Mouse (Mus musculus) CD8-positive naive resting alpha-beta T cell, adult 2 months (primary cell): ENCODE results near the gene Fam171a2.
A peak's percentile ranks its signal among the peaks of the same experiment; 100 is the strongest.

Experiments
- DNase-seq, 2 experiments: peaks; one replicate each; pipeline ENCODE4 v3.0.0; 2022; ENCODE audit warnings: low read depth in 2 of 2, low spot score in 2 of 2

The Fam171a2 gene

DNA sequence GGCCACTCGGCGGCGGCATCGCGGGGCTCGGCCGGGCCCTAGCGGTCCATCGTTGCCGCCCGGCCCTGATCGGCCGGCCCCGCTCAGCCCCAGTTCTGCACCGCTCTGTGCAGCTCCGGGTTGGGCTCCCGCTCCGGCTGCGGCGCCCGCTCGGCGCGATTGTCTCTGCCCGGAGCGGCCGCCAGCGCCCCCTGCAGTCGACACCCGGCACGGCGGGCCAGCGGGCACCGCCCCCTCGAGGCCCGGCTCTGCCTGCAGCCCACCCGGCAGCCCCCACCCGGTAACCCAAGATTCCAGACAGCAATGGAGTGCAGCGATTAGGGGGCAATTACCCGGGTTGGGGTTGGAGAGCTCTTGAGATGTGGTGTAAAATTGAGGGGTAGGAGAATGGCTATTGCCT is at the start of gene Fam171a2:
TSS of gene Fam171a2 (minus strand) at position 186 of the 400 bp plus-strand sequence.
- peak; percentile 63 to 80 for DNase-seq

DNA sequence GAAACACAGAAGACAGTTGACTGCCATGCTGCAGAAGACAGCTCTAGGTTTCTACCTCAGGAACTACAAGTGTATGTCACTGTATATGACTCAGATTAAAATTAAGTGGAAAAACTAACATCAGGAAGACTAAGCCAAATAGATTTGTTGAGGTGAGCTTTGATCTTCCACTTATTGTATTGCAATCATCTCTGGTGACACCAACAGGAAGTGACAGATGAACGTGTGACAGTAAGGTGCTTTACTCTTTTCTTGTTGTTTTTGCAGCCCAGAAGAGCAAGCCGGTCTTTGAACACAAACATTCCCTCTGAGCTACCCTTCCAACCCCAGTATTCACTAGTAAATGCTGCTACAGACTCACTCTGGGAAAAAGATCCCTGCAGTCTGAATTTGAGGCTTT is 49.2 kb upstream of the Fam171a2 start:
- no peak for DNase-seq

DNA sequence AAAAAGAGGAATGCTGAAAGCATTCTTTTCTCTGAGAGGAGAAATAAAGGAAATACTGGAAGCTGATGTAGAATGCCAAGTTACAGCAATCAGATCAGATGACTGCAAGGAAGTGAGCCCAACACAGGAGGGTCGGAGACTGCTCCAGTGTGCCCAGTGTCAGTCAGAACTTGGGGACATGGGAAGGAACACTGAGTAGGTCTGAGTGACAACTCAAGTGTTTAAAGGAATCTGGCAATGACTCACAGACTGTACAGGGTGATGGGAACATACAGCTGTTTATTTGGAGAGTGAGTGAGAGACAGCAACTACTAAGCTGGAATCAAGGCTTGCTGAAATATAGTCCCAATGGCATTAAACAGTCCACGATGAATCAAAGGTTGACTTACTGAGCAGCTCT is 48.7 kb upstream of the Fam171a2 start:
- DNase-seq: no peak

DNA sequence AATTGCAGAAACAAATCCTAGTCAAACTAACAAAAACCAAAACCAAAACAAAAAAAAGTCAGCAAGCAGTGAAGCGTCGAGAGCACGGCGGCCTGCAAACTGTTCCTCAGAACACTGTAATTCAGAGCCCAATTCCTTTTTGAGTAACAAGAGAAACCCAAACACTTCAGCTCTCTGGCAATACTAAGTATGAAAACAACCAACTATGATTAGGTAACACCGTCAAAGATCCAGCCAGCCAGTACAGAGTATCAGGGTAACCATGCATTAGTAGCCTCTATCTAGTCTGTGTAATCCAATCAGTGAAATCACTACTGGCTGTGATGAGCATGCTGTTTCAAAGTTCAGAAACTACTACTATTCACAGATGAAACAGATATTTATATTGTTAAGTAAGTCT is 48.3 kb upstream of the Fam171a2 start:
- DNase-seq: no peak

DNA sequence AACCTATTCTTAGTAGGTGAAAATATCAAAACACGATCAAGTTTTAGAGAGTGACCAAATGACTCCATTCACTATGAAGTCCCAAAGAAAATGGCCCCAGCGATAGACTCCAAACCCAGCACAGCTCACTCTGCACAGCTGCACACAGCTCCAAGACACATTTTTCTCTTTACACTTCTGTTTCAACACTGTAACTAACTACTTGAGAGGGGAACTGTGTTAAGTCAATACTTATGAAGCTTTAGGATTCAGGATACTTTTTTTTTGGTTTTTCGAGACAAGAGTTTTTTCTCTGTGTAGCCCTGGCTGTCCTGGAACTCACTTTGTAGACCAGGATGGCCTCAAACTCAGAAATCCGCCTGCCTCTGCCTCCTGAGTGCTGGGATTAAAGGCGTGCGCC is 47.6 kb upstream of the Fam171a2 start:
- DNase-seq: no peak

DNA sequence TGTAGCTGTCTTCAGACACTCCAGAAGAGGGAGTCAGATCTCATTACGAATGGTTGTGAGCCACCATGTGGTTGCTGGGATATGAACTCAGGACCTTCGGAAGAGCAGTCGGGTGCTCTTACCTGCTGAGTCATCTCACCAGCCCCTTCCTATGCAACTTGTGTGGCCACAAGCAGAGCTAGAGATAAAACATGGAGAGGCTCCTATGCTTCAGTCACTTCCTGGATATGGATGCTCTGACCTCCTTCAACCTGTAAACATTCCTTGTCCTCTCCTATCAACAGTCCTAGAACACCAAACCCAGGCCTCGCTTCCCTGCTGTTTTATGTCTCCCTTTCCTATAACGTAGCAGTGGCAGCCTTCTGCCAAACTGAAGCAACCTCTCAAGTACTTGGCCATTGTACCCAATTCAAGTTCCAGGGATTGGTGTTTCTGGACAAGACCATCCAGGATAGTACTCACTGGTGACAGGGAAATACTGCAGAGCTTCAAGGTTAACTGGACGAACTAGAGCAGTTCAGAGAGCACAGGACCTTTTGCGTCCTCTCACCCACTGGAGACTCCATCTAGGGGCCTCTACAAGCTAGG is 46.7 kb upstream of the Fam171a2 start:
- no peak for DNase-seq

DNA sequence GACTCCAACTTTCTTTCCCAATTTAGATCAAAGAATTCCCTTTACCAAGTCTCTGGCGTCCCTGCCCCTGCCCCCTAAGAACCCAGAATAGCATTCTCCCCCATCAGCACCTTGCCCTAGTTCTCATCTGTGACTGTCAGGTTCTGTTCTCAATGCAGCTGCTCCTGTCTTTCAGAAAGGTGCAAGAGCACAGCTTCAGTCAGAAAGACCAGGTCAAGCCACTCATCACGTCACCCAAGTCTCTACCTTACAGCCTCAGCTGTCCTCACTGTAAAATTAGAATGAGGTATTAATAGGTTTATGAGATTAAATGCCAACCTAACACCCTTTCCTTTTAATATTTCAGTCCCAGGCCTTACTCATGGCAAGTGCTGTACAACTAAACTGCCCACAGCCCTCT is 45.8 kb upstream of the Fam171a2 start:
- DNase-seq: no peak

DNA sequence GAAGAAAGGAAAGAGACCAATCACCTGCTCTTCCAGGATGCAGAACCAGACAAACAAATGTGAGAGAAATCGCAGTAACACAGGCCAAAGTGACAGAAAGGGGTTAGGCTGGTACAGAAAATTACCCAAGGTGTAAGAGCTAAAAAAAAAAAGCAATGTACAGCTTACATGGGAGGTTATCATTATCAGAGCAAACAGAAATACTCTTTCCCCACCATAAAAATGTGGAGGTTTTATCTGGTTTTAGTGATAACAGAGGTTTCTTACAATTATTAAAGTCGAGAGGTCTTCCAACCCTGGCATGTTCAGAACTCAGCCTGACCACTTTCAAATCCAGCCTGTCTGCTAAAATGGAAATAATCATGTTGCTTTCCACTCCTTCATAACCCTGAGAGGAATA is 40.4 kb upstream of the Fam171a2 start:
- DNase-seq: no peak

DNA sequence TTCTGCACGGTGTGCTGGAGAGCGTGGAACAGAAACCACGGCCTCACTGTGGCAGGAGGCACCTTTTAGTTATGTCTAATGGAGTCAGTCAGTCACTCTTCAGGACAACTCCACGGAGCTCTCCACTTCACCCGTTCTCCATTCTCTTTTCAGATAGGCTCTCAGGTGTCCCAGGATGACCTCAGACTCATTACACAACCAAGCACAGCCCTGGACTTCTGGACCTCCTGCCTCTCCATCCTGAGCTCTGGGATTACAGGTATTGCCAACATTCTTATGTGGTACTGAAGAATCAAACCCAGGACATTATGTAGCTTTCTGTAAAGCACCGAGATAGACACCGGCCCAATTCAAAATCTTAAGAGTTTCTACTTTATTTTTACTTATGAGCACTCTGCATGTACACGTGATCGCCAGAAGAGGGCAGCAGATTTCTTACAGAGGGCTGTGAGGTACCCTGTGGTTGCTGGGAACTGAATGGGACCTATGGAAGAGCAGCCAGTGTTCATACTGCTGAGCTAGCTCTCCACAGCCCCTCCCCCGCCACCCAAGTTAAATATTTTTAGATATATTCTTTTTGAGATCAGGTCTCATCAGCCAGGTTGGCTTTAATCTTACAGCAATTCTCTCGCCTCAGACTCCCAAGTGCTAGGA is 39.4 kb upstream of the Fam171a2 start:
- DNase-seq: peak in 1 of 2 experiments; percentile 35

DNA sequence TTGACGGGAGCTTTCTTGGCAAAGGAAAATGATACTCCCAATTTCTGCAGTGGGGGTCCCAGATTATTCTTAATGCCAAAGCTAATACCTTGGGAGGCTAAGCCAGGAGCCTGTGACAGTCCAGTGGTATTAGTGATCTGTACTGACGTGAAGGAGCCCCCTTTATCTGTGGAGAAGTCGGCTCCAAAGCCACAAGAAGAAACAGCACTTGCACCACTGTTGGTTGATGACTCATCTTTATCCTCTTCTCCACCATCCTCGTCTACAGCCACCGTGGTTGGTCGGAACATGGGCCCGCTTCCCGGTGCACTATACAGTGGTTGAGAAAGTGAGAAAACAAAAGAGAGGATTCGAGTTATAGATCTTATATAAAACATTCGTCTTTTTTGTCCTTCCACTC is 34.3 kb upstream of the Fam171a2 start:
- no peak for DNase-seq

DNA sequence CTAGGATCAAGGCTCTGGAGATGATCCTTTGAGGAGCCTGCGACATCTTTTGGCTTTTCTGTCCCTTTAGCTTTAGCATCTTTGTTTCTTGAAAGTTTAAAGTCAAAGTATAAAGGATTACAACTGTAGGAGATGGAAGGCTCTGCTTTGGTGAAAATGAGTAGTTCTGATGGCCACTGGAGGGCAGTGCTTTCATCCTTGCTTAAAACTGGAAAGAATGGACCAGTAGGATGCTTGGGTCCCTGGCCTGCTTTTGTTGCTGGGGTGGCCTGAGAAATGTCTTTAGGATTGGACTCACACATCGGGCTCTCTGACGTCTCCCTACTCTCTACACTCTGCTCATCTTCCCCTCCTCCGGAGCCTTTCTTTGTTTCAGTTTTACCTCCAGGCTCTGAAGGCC is 33.4 kb upstream of the Fam171a2 start:
- DNase-seq: no peak

DNA sequence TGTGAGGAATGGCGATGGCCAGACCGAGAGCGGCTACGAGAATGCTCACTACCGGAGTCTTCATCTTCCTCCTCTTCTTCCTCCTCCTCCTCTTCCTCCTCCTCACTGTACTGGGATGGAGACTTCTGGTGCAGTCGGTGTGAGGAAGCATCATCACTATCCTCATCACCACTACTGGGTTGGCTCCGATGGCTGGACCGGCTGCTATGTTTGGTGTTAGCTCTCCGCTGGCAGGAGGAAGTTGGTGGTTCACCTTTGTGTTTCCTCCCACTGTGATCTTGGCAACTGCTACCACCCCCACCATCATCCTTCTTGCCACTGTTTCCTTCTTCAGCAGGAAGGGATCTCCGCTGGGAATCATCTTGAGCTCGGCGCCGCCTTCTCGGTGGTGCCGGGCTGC is 32.6 kb upstream of the Fam171a2 start:
- DNase-seq: no peak

DNA sequence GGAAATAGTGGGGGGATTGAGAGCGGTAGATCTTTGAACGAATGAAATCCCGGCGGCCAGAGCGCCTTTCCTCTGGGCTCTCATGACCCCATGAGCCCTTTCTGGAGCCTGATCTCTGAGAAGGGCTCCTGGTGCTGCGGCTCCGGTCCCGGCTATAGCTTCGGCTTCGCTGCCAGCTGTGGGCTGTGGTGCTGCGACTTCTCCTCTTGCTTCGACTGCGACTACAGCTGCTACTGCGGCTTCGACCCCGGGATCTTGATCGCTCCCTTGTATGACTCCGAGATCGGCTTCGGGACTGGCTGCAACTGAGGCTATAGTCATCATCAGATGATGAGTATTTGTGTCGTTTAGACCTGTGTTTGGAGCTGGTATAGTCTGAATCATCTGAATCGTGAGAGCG is 32.1 kb upstream of the Fam171a2 start:
- no peak for DNase-seq

DNA sequence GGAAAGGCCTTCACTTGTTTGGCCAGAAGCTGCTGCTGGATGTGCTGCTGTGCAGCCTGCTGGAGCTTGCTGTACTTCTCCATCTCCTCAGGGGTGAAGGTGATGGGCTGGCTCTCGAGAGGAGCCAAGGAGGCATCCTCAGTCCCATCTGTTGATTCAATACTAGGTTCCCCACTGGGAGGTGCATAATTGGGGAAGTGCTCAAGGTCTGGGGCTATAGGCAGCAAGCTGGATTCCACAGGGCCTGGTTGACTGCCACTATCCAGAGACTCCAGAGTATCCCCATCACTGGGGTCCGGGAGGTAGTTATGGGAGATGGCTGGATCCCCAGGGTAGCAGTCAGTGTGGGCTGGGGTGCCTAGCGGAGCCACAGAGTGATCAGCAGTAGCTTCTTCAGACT is 31.2 kb upstream of the Fam171a2 start:
- no peak for DNase-seq

DNA sequence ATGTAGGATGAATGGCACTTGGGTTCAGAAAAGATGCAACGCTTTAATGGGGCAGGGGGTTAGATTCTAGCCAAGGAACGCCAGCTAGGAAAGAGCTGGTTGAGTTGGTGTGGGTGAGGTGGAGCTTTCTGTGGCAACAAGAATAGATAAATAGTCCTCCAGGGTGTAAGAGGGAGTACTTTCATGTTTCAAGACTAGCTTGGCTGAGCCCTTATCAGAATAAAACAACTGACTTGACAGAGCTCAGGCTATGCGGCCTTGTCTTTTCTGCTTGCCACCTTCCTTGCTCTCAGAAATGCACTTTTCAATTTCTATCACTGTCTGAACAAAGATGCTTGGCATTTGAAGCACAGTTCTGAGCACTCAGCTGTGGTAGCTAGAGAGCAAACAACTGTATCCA is 27.5 kb upstream of the Fam171a2 start:
- no peak for DNase-seq

DNA sequence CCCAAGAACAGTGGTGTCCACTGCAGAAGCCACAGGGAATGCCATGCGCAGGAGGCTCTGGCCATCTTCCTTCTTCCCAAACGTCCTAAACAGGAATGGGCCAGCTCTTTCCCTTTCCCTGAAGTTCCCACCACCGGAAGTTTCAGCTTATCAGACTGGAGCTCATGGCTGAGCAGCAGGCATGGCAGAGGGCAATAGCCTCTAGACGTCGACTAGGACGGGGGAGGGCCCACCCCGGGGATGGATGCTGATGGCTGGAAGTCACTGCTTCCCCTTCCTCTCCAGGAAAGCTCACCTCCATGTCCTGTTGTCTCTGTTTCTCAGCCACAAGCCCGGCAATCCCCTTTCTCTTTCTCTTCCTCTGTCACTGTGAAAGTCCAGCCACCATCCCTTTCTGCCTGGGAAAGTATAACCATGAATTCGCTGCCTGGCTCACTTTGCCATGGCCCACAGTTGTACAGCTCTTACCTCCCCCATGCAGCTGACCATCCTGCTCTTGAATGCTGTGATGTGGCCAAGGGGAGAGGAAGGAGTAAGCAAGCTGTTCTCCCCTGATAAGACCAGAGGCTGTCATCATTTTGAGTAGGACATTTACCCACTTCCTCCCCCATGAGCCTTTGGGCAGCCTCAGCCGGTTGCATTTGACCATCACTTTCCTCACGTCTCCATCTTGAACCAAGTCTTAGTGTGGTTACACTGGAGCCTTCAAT is 22.3 kb upstream of the Fam171a2 start, which contains the start of gene Itga2b:
TSS of gene Itga2b (minus strand) at position 475 of the 710 bp plus-strand sequence.
- no peak for DNase-seq

DNA sequence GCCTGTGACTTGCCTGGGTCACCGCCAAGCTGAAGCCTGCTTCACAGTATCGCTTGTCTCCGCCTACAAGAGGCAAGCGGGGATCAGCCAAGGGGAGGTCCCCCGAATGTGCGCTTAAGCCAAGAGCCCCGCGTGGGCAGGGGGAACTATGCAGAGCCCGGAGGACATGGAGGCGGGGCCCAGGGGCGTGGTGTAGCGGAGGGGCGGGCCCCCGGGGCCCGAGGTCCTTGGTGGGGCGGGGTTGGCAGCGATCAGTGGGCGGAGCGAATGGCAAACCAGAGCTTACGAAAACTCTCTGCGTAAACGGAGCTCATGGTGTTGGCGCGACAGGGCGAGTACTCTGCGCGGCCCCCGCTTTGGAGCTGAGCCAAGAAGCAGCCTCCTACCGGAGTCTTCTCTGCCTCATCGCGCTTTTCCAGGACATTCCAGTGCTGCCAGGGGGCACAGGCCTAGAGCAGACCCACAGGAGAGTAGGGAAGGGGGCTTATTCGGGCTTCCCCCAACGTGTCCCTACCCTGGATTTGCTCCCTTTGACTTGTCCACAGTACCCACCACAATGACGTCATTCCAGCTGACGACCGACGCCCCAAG is 19.7 kb upstream of the Fam171a2 start:
- peak; percentile 79 to 90 for DNase-seq

DNA sequence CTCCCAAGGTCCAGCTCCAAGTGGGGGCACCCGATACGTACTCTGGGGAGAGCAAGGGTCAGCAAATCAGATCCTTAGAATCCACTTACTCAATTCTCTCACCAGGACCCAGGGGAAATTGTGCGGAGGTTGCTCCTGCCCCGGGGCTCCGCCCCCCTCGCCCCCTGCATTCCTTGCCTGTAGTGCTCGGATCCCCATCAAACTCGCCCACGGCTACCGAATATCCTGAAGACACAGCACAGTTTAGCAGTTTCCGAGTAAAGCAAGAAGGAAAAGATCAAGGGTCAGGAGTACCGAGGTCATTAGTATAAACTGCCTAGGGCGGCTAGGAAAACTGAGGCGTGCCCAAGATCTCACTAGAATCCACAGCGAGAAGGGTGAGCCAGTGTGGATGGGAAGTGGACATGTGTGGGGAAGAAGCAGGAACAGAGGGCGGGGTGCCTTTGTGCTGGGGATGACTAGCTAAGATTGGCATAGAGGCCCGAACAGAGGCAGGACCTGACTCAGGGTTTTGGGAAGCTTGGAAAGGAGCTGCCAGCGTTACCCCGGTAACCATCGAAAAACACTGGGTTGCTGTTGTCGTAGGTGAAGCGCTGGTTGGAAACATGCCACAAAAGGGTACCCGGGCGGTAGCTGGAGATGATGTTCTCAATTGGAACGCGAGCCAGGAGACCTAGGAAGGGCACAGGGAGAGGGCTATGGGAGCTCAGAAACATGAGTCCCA is 18.4 kb upstream of the Fam171a2 start:
- DNase-seq: no peak

DNA sequence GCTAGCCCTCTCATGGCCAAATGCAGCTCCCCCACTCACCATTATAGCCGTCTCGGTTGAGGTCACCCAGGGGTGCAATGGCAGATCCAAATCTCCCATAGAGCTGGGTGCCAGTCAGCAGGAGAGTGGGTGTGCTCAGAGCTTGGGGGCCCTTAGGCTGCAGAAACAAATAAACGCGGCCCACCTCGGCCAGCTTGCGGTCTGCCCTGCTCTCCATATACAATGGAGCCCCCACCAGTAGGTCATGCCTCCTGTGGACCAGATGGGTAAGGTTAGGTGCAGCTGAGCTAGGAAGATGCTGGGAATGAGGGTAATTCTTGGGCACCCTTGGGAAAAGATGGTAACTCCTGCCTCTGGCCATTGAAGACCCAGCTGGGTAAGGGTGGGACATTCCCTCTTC is 17.4 kb upstream of the Fam171a2 start:
- DNase-seq: no peak

DNA sequence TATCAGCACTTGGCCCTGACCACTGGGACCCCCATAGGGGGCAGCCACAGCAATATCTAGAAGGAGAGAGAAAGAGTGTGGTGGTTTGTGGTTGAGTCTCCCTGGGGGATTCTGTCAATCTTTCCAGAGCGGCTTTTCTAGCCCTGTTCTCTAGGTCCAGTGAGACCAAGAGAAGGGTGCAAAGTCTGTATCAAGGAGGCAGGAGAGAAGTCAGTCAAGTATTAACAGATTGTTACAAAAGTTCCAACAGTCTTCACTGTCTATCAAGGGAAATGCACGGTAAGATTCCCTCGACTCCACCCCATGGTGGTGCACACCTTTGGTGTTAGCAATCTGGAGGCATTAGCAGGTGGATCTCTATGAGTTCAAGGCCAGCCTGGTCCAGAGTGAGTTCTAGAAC is 14.3 kb upstream of the Fam171a2 start:
- DNase-seq: no peak

DNA sequence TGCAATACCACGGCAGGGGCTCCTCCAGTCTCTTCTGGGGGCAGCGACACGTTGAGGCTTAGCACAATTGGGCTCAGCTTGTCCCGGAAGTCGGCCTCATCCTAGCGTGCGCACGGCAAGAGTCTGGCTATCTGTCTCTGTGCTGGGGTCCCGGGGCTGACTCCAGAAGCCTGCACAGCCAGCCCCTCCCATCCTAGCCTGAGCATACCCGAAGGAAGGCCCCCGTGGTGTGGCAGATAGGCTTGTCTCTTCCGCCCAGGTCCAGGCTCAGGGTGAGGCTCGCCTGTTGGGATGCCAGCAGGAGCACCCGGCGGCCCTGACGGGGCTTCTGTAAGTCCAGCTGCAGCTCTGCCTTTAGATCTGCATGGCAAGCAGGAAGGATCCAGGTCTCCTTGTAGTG is 13.1 kb upstream of the Fam171a2 start:
- no peak for DNase-seq
